Comparison of ENCODE assay signal across 8 mouse cellular contexts in genomic region chr5:124960131-124960901, GRCm38 (mm10). TPM values are rescaled to one million over a fixed set of nuclear protein-coding genes. Genes with fewer than 3 reads are reported as not detected.
DNase-seq lines count a peak whose midpoint lies in the region; ATAC-seq and TF ChIP-seq lines count a peak whose summit lies in the region.

No protein-coding gene starts in this region.

- 26% methylated on average over 18 of the region's 18 CpGs for WGBS in forebrain, postnatal 0 days
- WGBS in lung, embryonic 16.5 days = 8% methylated on average over 18 of the region's 18 CpGs

- H3K27ac ChIP-seq in forebrain, postnatal 0 days (ENCODE audit: low read depth, low read length) = peak overlapping the region; percentile 57
- H3K27ac ChIP-seq in lung, embryonic 16.5 days (ENCODE audit: low read length) = peak overlapping the region; percentile 74

- no peak overlapping the region for H3K4me2 ChIP-seq in forebrain, postnatal 0 days (ENCODE audit: low read depth)
- H3K4me2 ChIP-seq in lung, embryonic 16.5 days (ENCODE audit: low read depth, low read length) = peak overlapping the region; percentile 41

- H3K36me3 ChIP-seq in megakaryocyte, embryonic 14.5 days (replicated peaks; ENCODE audit: low read length) = no peaks in the 10 kb centered on the region
- no peaks in the 10 kb centered on the region for H3K36me3 ChIP-seq in forebrain, postnatal 0 days (ENCODE audit: insufficient read depth)
- H3K36me3 ChIP-seq in lung, embryonic 16.5 days (ENCODE audit: control insufficient read depth, insufficient read depth, low read length) = no peaks in the 10 kb centered on the region; the same call in 1 of the 2 replicates

- peak overlapping the region; percentile 80 for H3K4me3 ChIP-seq in megakaryocyte, embryonic 14.5 days (replicated peaks)
- no peak overlapping the region for H3K4me3 ChIP-seq in forebrain, postnatal 0 days (ENCODE audit: low read depth, low read length)
- H3K4me3 ChIP-seq in lung, embryonic 16.5 days (ENCODE audit: low read length) = no peak overlapping the region

- DNase-seq in forebrain, postnatal 0 days = peak; percentile 55
- DNase-seq in heart, postnatal 14 days = peak; percentile 64 to 71
- peak; percentile 81 to 89 for DNase-seq in kidney, postnatal 36 days
- peak; percentile 85 for DNase-seq in right cerebral cortex, adult 18-20 months

- peaks cover 77% of the 10 kb centered on the region for H3K27me3 ChIP-seq in megakaryocyte, embryonic 14.5 days (replicated peaks)
- H3K27me3 ChIP-seq in forebrain, postnatal 0 days (ENCODE audit: insufficient read depth, low read length) = no peaks in the 10 kb centered on the region
- no peaks in the 10 kb centered on the region for H3K27me3 ChIP-seq in lung, embryonic 16.5 days (ENCODE audit: control insufficient read depth, insufficient read depth, low read depth, low read length)

- intact Hi-C loops in heart, postnatal 14 days (cut with DNase I) = no loop called here

- H3K4me1 ChIP-seq in megakaryocyte, embryonic 14.5 days = peaks cover 25% of the 10 kb centered on the region
- H3K4me1 ChIP-seq in forebrain, postnatal 0 days (ENCODE audit: insufficient read depth) = no peaks in the 10 kb centered on the region
- H3K4me1 ChIP-seq in lung, embryonic 16.5 days (replicated peaks; ENCODE audit: control insufficient read depth, insufficient read depth, low read length) = peaks cover 37% of the 10 kb centered on the region

- ATAC-seq in megakaryocyte, adult 5-6 weeks (ENCODE audit: poor library complexity, severe bottlenecking) = no peak
- peak; percentile 69 for ATAC-seq in forebrain, postnatal 0 days
- peak; percentile 77 for ATAC-seq in lung, embryonic 16.5 days (ENCODE audit: low read depth)
- ATAC-seq in granulocyte monocyte progenitor cell, adult 5-6 weeks (replicated peaks; ENCODE audit: poor library complexity, severe bottlenecking) = no peak

- no peak overlapping the region for H3K9ac ChIP-seq in forebrain, postnatal 0 days
- H3K9ac ChIP-seq in lung, embryonic 16.5 days (ENCODE audit: low read length) = peak overlapping the region; percentile 27

- no peak for TF ChIP-seq CTCF in forebrain, postnatal 0 days (IDR thresholded peaks at IDR 0.05; ENCODE audit: low read depth)

- peaks cover 27% of the 10 kb centered on the region for H3K9me3 ChIP-seq in megakaryocyte, embryonic 14.5 days
- no peaks in the 10 kb centered on the region for H3K9me3 ChIP-seq in forebrain, postnatal 0 days (ENCODE audit: low read length)
- H3K9me3 ChIP-seq in lung, embryonic 16.5 days (ENCODE audit: control insufficient read depth, low read length) = peaks cover 6% of the 10 kb centered on the region

RNA-seq across cellular contexts. Expression of gene Rflna, which starts 42.7 kb away (rescaled TPM):
- polyA plus RNA-seq in megakaryocyte, embryonic 14.5 days (2012; ENCODE audit: insufficient read depth, low replicate concordance) = not detected in 2 replicates
- not detected in 2 replicates for total RNA-seq in megakaryocyte, adult 5-6 weeks (2015)
- not detected in 2 replicates for total RNA-seq in megakaryocyte, adult 5-6 weeks (2017)
- 3.2 and 6.2 TPM in 2 replicates for total RNA-seq in forebrain, postnatal 0 days (2014; rRNA removed)
- 4.4 and 4.8 TPM in 2 replicates for polyA plus RNA-seq in forebrain, postnatal 0 days (2015; fragmentation: Nextera tagmentation; extraction: Ambion mirVana)
- under 1 TPM; 0.39 to 0.60 TPM for total RNA-seq in heart, postnatal 14 days (2021)
- 6.7 and 6.8 TPM in 2 replicates for polyA plus RNA-seq in lung, embryonic 16.5 days (2015; fragmentation: Nextera tagmentation; extraction: Ambion mirVana)
- total RNA-seq in granulocyte monocyte progenitor cell, adult 5-6 weeks (2014; fragmentation: Nextera tagmentation) = not detected in 2 replicates
- total RNA-seq in granulocyte monocyte progenitor cell, adult 5-6 weeks (2017) = not detected in 2 replicates

Comparison
In these comparisons a context has a peak if more than half of its experiments do, and no peak if none do; other contexts are left out.
1. ATAC-seq: peak in forebrain, postnatal 0 days (single experiment) and lung, embryonic 16.5 days (single experiment); none in megakaryocyte, adult 5-6 weeks (single experiment) and granulocyte monocyte progenitor cell, adult 5-6 weeks (single experiment).
2. Peak in every context shown above with its lines, with median percentiles within 50 percentile points of each other: DNase-seq.